Mouse (Mus musculus) ES-Bruce4 (cell line): ENCODE results near the gene Apbb2. TPM values are rescaled to one million over a fixed set of nuclear protein-coding genes. Genes with fewer than 3 reads are reported as not detected.

Experiments used
- H3K27ac ChIP-seq: 2 replicates; pipeline ENCODE4 v1.5.1; 2012; ENCODE audit warnings: low read length, inconsistent platforms; ENCODE audit not compliant: insufficient read depth
- H3K27me3 ChIP-seq: 2 replicates; pipeline ENCODE4 v1.6.1; 2012; ENCODE audit warnings: mild to moderate bottlenecking, low read length, inconsistent platforms; ENCODE audit not compliant: control insufficient read depth, poor library complexity, insufficient read depth, severe bottlenecking
- H3K36me3 ChIP-seq: 2 replicates; pipeline ENCODE4 v1.6.1; 2012; ENCODE audit warnings: inconsistent platforms, mild to moderate bottlenecking, low read length, moderate library complexity; ENCODE audit not compliant: control insufficient read depth, poor library complexity, insufficient read depth, severe bottlenecking
- H3K4me1 ChIP-seq: one replicate; pipeline ENCODE4 v1.8.1; 2011; ENCODE audit warnings: low read length; ENCODE audit not compliant: control insufficient read depth, insufficient read depth
- H3K4me3 ChIP-seq: 2 replicates; pipeline ENCODE4 v1.5.1; 2011; ENCODE audit warnings: low read depth, mild to moderate bottlenecking, low read length
- H3K9ac ChIP-seq: 2 replicates; pipeline ENCODE4 v1.6.1; 2012; ENCODE audit warnings: low read depth, mild to moderate bottlenecking, inconsistent platforms; ENCODE audit not compliant: poor library complexity, severe bottlenecking
- H3K9me3 ChIP-seq: replicated peaks from 2 replicates; pipeline ENCODE4 v1.6.1; 2012; ENCODE audit warnings: mild to moderate bottlenecking, low read length, inconsistent platforms; ENCODE audit not compliant: control insufficient read depth, poor library complexity, insufficient read depth, severe bottlenecking
- CTCF ChIP-seq: IDR thresholded peaks from one replicate; pipeline ENCODE4 v1.8.1; 2011; ENCODE audit warnings: low read depth, low read length
- EP300 ChIP-seq: IDR thresholded peaks from 2 replicates; pipeline ENCODE4 v1.6.1; 2011; ENCODE audit warnings: low read depth, low read length; ENCODE audit not compliant: insufficient read depth
- POLR2A ChIP-seq: IDR thresholded peaks from one replicate; pipeline ENCODE4 v1.8.1; 2011; ENCODE audit warnings: low read length; ENCODE audit not compliant: insufficient read depth
- polyA plus RNA-seq: library from polyadenylated mRNA; stranded (reverse); fragments of >200 nt; gene quantifications from 2 replicates; pipeline ENCODE4 v1.2.4, GENCODE M21; 2011; ENCODE audit warnings: low read depth; ENCODE audit not compliant: missing spikeins, insufficient read depth, insufficient read length

The Apbb2 gene
- polyA plus RNA-seq, 1 experiment: 39.0 TPM

GRCm38 (mm10) chr5:66607201-66607600 is 11.4 kb downstream of the Apbb2 start:
- Histone ChIP-seq H3K4me3 (no peak overlapping the region), H3K36me3 (no peaks in the 10 kb centered on the region), H3K4me1 (peaks cover 2% of the 10 kb centered on the region), H3K27me3 (no peaks in the 10 kb centered on the region), H3K9me3 (no peaks in the 10 kb centered on the region), H3K27ac (no peak overlapping the region), H3K9ac (no peak overlapping the region)
- TF ChIP-seq CTCF (no peak), POLR2A (no peak), EP300 (no peak)

GRCm38 (mm10) chr5:66605636-66606035 is 12.9 kb downstream of the Apbb2 start:
- no peak overlapping the region for H3K4me3 ChIP-seq
- H3K9ac ChIP-seq: no peak overlapping the region
- H3K27ac ChIP-seq: no peak overlapping the region
- TF ChIP-seq EP300 (no peak), POLR2A (no peak), CTCF (no peak)
- H3K27me3 ChIP-seq: no peaks in the 10 kb centered on the region
- no peaks in the 10 kb centered on the region for H3K36me3 ChIP-seq
- no peaks in the 10 kb centered on the region for H3K9me3 ChIP-seq
- peaks cover 2% of the 10 kb centered on the region for H3K4me1 ChIP-seq

- H3K27ac ChIP-seq: no peak overlapping the region
- no peaks in the 10 kb centered on the region for H3K9me3 ChIP-seq
- no peak overlapping the region for H3K9ac ChIP-seq
- H3K4me1 ChIP-seq: peaks cover 2% of the 10 kb centered on the region
- no peaks in the 10 kb centered on the region for H3K27me3 ChIP-seq
- TF ChIP-seq POLR2A (no peak), EP300 (no peak), CTCF (no peak)
- H3K4me3 ChIP-seq: no peak overlapping the region
- H3K36me3 ChIP-seq: no peaks in the 10 kb centered on the region
Measured at GRCm38 (mm10) chr5:66604423-66604822, 14.2 kb downstream of the Apbb2 start.

- Histone ChIP-seq H3K36me3 (no peaks in the 10 kb centered on the region), H3K4me1 (peaks cover 2% of the 10 kb centered on the region), H3K27ac (no peak overlapping the region), H3K9me3 (no peaks in the 10 kb centered on the region), H3K9ac (no peak overlapping the region), H3K27me3 (no peaks in the 10 kb centered on the region), H3K4me3 (no peak overlapping the region)
- TF ChIP-seq POLR2A (no peak), CTCF (no peak), EP300 (no peak)
Measured at GRCm38 (mm10) chr5:66603746-66604145, 14.8 kb downstream of the Apbb2 start.

- H3K36me3 ChIP-seq: no peaks in the 10 kb centered on the region
- H3K27me3 ChIP-seq: no peaks in the 10 kb centered on the region
- H3K4me1 ChIP-seq: peaks cover 2% of the 10 kb centered on the region
- H3K9ac ChIP-seq: no peak overlapping the region
- H3K4me3 ChIP-seq: no peak overlapping the region
- 0 out of 2 replicates have a peak overlapping the region, but pooled peaks have one; percentile 18 for H3K27ac ChIP-seq
- TF ChIP-seq EP300 (no peak), POLR2A (no peak), CTCF (no peak)
- no peaks in the 10 kb centered on the region for H3K9me3 ChIP-seq
Measured at GRCm38 (mm10) chr5:66603223-66603622, 15.4 kb downstream of the Apbb2 start.

GRCm38 (mm10) chr5:66602287-66602820 is 16.2 kb downstream of the Apbb2 start:
- no peaks in the 10 kb centered on the region for H3K36me3 ChIP-seq
- H3K27ac ChIP-seq: 0 out of 2 replicates have a peak overlapping the region, but pooled peaks have one; percentile 18
- peaks cover 2% of the 10 kb centered on the region for H3K4me1 ChIP-seq
- no peaks in the 10 kb centered on the region for H3K27me3 ChIP-seq
- TF ChIP-seq CTCF (no peak), POLR2A (no peak), EP300 (no peak)
- H3K9ac ChIP-seq: no peak overlapping the region
- no peaks in the 10 kb centered on the region for H3K9me3 ChIP-seq
- no peak overlapping the region for H3K4me3 ChIP-seq
